Mouse (Mus musculus) brain, embryonic 14.5 days (tissue): ENCODE results near the gene Chd8.

Experiments used
- CTCF ChIP-seq: fragments of 200-500 bp; IDR thresholded peaks from 2 replicates; pipeline ENCODE4 v1.5.1; 2012; ENCODE audit warnings: inconsistent platforms, mild to moderate bottlenecking, moderate library complexity, borderline replicate concordance; ENCODE audit not compliant: insufficient read depth, insufficient read length; ENCODE audit errors: extremely low read depth
- POLR2A ChIP-seq: fragments of 200-500 bp; IDR thresholded peaks from 2 replicates; pipeline ENCODE4 v1.6.1; 2012; ENCODE audit warnings: mild to moderate bottlenecking, inconsistent platforms, borderline replicate concordance; ENCODE audit not compliant: poor library complexity, insufficient read depth, insufficient read length, severe bottlenecking; ENCODE audit errors: extremely low read depth

DNA sequence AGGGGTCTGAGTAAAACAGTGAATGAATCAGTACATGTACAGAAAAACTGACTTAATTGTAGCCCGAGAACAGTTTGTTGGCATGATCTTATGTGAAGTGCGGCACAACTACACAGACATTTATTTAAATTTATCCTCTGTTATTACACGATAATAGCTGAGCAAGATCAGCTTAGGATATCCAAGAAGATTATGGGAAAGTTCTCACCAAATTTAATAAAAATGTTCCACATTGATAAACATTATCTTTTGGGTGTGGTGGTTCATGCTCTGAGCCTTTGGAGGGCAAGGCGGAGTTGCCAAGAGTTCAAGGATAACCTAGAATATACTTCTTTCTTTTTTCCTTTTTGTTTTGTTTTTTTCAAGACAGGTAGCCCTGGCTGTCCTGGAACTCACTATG lies 58.2 kb downstream of the Chd8 start:
- no peak for TF ChIP-seq POLR2A
- no peak for TF ChIP-seq CTCF
